Mouse (Mus musculus) yolk sac, embryonic 10.5 days (tissue): ENCODE measurements around the gene Rbp2.

Source experiments
- DNase-seq: peaks from one replicate; pipeline ENCODE4 v3.0.0-alpha.2; 2017; ENCODE audit warnings: low spot score

Rbp2 gene

DNA sequence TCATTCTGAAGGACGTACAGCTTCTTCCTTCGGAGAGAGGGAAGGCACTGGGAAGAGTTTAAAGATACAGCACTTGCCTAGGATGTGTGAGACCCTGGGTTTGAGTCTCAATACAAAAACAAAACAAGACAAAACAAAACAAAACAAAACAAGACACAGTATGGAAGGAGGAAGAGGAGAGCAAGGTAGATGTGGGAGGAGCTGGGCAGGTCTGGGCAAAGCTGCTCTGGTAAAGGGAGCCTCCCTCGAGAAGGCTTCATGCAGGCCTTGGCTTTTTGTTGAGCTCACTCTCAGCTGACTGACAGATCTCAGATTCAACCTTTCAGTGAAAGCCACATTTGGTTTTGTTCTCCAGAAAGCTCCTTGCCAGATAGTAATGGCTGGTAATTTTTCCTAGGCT is at the start of gene Rbp2:
Gene Rbp2, plus strand, starts transcription at position 301 of the 400 bp plus-strand sequence.
- no peak for DNase-seq

DNA sequence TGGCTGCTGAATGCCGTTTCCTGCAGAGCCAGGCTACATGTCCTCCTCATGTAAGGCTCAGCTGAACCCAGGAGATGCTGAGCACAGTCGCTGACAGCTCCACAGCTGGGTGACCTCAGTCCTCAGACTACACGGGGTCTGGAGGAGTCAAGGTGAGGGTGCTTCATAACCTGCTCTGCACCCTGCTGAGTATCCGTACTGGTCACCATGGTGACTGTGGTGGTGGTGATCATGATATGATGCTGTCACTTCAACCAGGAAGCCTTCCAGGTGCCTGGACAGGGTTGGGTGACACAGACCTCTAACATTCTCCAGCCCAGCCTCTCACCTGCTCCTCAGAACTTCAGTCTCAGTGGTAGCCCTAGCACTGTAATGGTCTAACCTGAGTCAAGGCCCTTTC is 48.1 kb upstream of the Rbp2 start:
- no peak for DNase-seq

DNA sequence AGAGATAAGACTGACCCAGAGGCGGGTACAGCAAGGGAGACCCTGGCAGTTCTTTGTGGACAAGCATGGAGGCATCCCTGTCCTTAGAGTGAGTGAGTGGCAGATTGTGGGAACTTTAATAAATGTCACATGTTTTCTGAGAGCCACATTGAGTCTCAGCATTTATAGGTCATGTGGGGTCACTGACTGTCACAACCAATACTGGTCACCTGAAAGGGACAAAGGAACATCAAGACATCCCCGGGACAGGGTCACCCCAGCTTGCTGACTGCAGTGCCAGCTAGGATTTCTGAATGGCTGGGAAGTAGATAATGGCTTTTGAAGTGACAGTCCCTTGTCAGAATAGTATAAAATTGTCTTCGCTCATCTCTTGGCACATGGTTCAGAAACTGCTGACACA is 46.8 kb upstream of the Rbp2 start:
- DNase-seq = no peak

DNA sequence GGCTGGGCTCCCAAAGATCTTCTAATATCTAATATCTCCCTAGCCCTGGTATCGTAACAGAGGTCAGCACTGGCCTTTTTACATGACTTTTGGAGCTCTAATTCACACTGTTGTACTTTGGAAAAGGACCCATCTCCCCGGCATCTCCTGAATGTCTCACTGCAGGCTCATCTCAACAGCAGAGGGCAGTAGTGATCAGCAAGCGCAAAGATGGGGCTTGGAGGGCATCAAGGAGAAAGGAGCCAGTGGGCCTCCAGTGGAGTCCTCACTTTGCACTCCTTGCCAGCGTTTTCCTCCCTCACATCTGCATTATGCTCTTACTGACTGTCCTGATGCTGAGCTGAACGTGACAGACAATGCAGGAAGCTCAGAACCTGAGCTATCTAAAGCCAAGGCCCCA is 43.3 kb upstream of the Rbp2 start:
- no peak for DNase-seq

DNA sequence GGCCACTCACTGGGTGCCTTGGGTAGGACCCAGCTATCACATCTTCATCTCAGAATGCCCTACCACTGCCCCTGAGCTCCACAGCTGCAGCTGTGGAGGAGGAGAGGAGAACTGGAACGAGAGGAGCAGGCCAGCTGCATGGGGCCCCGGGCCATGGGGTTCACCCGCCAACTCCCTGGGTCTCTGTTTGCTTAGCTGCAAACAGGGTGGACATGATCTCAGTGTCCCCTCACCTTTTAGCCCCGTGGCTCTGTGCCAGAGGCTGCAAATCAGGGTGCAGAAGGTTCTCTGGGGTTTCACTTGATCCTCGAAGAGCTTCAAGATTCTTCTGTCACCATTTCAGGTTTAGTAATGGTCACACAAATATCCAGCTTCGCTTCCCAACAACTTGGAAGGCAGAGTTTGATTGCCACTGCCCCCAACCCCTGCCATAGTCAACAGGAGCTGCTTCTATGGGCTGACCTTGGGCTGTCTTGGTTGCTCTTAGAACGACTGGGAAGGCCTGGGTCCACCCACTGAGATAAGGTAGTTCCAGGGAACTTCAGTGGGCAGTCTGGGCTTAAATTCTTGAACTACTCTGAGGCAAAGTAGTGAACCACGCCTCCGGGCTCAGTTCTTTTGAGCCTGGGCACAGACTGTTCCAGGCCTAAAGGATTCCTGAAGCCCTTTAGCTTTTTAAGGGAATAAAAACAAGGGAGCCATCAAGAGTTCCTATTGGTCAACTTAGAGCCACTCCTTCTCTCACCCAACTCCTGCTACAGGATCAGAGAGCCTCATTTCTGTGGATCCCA is 40.4 kb upstream of the Rbp2 start:
- no peak for DNase-seq

DNA sequence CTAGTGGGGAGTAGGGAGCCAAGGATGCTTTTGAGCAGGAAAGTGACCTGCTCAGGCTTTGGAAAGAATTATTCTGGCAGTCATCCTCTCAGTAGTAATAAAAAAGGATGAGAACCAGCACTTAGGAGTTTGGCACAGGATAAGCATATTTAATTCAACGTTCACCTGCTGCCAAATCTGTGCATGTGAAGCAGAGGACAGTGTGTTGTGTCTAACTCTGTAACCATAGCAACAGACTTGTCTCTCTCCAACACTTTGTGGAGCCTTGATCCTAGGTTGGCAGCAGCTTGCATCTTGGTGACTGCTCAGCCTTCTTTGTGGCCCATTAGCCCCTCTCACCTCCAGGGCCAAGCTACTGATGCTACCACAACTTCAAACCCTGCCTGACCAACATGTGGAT is 34.9 kb upstream of the Rbp2 start:
- DNase-seq = no peak

DNA sequence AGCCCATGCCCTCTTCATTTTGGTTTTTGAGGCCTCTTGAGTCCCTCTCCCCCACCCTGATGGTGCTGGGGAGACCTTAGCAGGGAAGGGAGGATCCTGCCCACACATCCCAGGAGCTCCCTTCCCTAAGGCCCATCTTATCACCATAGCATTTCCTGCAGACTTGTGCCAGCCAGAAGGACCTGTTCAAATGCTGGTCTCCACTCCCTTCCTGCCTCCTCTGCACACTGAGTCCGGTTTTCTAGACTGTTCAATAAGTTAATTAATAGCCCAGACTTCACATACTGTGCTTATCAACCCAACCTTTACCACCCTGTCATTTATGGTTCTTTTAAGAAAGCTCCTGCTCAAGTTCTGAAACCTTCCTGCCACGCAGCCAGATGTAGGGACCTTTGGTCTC is 19.2 kb upstream of the Rbp2 start:
- no peak for DNase-seq

DNA sequence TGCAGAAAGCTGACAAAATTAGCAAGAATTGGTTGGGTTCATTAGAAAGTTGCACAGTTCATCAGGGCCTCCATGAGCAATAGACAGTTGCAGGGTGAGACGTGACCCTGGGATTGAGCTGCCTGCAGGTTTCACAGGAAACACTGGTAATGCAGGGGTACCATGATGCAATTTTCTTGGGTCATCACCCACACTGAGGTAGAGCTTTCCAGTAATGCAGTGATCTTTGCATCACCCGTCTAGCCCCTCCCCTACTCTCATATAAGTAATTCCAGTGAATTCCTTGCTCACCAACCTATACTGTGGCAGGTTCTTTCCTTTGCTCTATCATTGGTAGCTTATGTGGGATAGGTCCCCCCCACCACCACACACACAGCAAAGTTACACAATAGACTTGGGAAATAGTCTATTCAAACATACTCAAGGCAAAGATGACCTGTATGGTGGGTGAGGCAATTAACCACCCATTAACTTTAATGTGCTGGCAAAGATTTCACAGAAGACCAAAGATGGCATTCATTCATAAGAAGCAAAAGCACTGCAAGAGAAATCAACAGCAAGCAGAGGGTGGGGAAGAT is 5.7 kb upstream of the Rbp2 start:
- DNase-seq = no peak

DNA sequence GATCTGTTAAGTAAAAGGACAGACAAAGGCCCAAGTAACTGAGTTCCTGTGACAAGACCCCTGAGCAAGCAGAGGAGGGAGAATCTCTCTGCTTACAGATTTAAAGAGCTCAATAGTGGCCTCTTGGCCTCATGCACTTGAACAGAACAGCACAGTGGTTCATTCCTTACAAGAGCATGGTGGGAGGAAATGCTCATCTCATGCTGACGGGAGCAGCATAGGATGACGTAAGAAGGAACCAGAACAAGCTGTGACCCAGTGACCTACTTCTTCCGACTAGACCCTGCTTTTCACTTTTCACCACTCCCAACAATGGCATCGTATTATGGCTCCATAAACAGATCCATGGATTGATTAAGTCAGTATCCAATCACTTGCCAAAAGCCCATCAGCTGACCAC is 3.7 kb upstream of the Rbp2 start:
- no peak for DNase-seq

DNA sequence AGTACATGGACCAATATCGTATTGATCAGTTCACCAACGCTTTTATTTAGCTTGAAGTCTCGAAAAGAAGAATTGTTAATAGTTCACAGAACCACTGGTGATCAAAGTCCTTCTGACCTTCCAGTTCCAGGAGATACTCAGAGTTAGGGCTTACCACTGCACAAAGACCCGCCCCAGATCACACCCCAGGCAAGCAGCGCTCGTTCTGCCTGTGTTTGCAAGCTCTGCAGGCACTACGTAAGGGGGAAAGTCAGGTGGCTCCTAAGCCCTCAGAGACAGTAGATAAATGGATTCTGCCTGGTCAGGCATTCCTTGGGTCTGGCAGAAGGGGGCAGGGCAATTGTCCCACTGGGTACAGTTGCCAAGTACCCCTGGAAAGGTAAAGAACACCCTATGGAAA is 895 bp upstream of the Rbp2 start:
- DNase-seq = peak; percentile 73

DNA sequence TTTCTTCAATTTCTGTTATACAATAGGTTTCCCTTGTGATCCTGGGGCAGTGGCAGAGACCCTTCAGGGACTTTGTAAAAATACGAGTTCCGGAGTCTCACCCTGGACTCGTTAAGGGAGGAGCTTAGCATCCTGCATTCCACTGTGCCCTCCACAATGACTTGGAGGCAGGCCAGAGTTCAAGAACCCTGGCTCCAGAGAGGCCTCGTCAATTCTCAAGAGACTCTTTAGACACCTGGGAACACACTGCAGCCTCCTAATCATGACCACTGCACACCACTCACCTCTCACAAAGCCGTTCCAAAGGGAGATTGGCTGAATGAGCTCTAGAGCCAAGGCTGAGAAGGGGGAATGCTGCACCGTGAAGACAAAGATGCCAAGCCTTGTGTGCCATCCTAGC is 1.4 kb downstream of the Rbp2 start:
- no peak for DNase-seq

DNA sequence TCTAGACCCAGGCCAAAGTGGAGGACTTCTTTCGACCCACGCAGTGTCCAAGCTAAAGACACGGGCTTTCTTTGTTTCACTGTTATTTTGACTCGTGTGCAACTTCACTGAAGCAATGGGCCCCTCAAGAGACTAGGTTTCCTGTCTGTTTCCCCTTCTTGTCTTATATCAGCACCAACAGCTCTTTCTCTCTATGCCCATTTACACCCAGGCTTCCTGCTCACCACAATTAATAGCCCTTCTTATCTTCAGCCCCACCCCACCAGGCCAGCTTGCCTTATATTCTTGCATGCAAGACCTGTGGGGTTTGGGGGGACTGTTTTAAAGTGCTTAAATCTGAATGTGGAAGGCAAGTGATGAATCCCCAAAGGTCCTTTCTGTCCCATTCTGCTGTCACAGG is 3.6 kb downstream of the Rbp2 start:
- peak; percentile 55 for DNase-seq

DNA sequence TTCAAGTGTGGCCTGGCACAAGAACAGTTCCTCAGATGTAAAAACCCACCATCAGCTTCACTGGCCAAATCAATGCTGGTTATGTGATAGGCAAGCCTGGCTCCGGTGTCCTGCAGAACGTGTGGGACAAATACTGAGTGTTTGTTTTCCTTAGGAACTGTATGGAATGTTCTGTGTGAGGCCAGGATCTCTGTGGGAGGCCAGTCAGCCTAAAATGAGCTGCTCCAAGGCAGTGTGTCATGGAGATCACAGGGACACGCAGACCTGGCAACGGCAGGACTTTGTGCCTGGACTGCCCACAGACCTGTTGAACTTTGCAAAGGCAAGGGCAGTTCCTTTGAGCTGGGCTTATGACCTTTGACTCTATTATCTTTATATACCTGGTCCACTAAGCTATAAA is 4.2 kb downstream of the Rbp2 start:
- peak; percentile 74 for DNase-seq

DNA sequence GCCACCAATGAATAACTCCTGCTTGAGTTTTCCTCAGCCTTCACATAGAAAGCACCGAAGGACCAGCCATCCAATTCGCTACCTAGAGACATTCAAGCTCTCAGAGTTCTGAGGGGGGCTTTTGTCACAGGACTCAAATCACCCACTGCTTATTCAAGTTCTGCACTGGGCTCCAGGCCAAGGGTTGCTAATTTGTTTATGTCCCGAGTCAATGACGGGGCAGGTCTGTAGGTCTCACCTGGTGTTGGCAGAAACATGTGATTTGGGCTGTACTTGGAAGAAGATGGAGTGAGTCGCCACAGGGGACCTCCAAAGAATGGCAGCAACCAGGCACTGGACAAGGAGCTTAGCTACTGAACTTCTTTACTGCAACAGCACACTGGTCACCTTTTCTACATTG is 5.2 kb downstream of the Rbp2 start:
- DNase-seq = no peak

DNA sequence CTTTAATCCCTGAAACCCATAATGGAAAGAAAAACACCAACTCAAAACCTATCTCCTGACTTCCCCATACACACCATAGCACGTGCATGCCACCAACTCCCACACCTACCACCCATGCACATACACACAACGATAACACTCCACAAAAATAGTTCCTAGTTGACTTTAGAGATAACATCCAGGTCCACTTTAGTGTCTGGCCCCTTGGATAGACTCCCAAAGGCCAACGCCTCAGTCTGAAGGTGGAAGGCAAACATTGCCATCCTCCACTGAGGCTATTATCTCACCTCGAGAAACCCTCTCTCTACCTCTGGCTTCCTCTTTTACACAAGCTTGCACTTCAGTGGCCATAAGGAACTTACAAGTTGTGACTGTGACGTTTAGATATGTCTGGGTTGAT is 6.3 kb downstream of the Rbp2 start:
- DNase-seq = no peak

DNA sequence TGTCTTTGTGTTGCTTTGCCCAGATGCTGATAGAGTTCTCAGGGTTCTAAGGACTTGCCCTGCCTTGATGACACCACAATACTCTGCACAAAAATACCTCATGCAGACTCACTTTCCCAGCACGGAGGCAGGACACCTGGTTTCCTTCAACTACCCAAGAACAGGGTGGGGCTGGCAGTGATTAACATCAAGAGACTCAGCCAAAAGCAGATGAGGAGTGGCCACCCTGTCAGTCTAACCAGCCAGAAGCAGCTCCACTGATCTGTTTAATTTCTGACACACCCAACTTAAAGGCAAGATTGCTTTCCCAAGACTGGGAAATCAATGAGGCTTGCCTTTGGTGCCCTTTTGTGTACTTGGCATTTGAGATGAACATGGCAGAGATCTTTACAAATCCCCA is 6.9 kb downstream of the Rbp2 start:
- no peak for DNase-seq

DNA sequence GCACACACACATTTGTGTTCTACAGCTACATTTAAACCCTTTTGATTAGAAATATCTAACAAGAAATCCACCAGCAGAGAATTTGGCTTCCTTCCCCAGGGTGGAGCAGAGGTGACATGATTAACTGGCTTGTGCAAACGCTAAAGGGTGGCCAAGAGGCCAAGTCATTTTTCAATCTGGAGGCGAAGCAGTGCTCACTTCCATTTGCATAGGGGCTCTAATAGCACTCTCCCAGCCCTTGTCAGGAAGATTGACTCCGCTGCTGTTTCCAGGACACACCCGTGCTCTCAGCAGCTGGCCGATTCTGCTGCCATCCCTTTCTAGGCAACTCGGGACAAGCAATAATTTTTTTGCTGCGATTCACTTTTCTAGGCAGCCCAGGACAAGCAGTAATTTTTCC is 11.2 kb downstream of the Rbp2 start:
- DNase-seq = no peak

DNA sequence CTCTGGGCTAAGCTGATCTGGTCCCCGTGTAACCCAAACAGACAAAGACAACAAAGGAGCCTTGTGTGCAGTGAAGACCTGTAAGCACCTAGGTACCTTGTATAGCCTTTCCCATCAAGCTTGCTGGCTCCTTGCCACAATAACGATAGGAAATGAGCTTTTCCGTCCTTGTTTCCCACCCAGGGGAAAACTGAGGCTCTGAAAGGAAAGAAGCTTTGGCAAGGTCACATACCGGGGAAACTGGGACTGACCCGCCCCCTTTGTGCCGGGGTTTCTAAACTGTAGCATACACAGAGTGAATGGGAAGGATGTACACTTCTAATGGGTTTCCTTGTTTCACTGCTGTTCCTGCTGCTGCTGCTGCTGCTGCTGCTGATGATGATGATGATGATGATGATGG is 12.1 kb downstream of the Rbp2 start:
- no peak for DNase-seq

DNA sequence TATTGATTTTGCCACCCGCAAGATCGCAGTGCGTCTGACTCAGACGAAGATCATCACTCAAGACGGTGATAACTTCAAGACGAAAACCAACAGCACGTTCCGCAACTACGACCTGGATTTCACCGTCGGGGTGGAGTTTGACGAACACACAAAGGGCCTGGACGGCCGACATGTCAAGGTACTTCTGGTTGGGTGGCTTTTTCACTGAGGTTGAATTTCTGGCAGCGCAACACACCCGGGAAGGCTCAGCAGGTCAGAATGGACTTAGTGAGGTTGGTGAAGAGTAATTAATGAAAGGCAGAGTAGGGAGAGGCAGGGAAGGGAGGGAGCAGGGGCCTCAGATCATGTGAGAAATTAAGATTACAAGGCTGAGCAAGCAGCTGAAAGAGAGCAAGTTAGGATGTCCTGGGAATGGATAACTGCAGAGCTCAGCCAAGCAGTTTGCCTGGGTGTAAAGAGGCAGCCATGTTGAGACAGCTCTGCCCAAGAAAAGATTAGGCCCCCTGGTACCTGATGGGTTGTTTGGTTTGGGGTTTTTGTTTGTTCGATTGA is 12.9 kb downstream of the Rbp2 start:
- DNase-seq = no peak

DNA sequence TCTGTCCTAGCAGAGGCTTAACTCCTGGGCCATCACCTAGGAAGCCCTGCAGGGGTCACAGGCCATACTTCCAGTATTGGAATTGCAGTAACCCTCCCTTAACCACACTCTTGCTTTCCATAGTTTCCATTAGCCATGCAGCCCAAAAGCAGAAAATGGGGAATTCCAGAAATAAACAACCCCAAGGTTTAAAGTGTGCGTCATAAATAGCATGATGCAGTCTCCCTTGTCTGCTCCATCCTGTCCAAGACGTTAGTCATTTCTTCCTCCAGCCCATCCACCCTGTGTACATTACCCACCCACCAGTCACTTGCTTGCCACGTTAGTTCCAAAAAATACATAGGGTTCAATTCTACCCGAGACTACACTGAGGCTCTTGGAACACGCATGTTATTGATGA is 13.7 kb downstream of the Rbp2 start:
- DNase-seq = no peak

DNA sequence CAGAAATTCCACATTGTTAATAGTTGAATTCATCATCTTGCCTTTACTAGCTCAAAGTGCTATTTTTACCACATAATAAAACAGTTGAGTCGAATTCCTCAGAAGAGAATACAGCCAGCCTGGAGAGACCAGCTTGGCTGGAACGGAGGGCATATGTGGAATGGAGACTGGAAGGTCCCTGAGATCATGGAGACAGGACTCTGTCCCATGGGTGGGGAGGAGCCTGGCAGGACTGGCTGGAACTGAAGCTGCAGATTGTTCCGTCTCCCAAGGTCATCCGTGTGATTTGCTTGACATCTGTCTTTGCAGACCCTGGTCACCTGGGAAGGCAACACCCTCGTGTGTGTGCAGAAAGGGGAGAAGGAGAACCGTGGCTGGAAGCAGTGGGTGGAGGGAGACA is 21.6 kb downstream of the Rbp2 start:
- no peak for DNase-seq

DNA sequence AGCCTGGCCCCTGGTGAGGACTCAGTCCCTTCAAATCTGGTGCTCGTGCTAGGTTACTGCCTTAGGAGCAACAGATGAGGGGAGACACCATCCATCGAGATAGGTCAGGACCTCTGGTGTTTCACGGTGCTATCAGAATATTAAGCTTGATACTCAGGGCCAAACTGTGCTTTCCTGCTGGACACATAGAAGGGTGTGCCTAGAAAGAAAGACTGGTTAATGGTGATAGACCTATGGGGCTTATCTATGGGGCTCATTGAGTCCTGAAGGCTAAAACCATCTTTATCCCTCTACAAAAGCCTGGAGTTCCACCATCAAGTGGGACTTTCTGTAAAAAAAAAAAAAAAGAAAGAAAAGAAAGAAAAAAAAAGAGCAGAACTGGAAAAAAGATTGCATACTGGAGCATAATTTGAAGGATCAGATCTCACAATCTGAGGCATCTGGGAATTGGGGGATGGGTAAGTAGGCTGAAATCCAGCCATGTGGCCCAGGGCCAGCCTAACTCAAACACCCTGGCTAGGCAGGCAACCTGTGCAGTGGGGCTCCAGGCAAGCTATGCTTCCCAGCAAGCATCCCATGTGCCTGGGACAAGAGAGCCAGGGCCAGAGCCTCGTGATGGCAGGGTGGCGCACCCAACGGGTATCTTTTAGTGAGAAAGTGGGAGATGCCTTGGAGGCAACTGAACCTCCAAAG is 24.6 kb downstream of the Rbp2 start:
- no peak for DNase-seq

DNA sequence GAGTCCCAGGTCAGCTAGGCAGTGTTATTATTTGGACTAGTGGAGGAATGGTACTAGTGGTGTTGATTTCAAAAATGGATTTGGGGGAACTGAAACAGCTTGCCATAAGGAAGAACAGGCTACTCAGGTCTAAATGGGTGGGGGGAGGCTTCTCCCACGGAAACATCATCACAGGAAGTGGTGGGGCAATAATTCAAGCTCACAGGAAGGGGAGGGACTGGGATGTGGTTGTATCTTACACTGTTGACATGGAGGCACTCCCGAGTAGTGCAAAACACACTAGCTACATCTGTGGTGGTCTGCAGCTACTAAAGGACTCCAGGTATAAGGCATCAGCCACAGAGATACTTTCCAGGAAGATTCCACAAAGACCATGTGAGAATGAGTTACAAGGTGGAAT is 38.0 kb downstream of the Rbp2 start:
- no peak for DNase-seq
